Mouse (Mus musculus): ENCODE measurements around the gene Odr4. TPM values are rescaled to one million over a fixed set of nuclear protein-coding genes. Genes with fewer than 3 reads are reported as not detected.
A peak's percentile ranks its signal among the peaks of the same experiment; 100 is the strongest.

The Odr4 gene
- total RNA-seq (2022), result 10 to 100 TPM; 54.2 to 68.0 (median 57.3) TPM

DNA sequence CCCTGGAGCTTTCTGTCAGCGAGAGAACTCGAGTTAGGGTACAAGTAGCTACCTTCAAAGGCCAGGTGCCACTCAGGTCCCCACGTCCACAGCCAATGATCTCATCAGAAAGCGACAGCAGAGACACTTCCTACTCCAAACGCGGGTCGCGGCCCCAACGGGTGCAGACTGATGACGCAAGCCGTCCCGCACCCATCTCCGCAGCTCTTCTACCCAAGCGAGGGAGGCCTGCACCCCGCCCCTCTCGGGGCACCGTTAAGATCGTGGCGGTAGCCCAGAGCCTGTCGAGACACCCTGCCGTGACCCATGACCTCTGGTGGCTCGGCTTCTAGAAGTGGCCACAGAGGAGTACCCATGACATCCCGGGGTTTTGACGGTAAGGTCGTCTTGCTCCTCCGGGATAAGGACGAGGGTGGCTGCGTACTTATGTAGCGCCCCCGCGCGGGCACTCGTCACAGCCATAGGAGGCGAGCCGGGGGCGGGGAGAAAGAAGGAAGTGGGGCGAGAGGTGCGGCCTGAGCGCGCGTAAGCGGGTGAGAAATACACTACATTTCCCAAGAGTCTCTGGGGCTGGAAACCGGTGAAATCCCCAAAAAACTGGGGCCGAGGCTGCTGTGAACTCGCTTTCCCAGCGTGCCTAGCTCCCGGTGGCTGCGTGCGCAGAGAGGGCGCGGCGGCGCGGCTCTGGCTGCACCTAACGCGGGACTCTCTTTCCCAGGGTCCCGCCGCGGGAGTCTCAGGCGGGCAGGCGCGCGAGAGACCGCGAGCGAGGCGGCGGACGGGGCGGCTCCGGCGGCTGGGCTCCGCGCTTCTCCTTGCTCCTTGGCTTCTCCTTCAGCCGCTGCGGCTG is at the start of gene Odr4, which contains the start of gene Tpr:
Gene Odr4 (minus strand): TSS at position 443 of the 850 bp plus-strand sequence.
Gene Tpr (plus strand): TSS at position 201 of the 850 bp plus-strand sequence.
- DNase-seq (ENCODE audit: low spot score in 2 of 2), result peak; percentile 99

DNA sequence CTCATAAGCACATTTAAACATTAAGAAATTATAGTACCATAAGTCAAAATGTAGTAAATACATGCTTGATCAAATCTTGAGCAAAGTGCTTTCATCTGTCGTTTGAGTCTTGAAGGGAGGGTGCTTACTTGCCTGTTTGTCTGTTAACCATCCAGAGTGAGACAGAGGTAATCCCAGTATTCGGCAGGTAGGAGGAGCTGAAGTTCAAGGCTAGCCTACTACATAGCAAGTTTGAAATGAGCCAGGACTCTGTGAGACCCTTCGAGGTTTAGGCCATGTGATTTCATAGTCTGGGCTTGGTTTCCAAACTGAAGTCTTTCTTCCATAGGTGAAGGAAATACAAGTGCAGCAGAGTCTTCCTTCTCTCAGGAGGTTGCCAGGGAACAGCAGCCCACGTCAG is 48.9 kb upstream of the Odr4 start:
- no peak for DNase-seq (ENCODE audit: low spot score in 2 of 2)

DNA sequence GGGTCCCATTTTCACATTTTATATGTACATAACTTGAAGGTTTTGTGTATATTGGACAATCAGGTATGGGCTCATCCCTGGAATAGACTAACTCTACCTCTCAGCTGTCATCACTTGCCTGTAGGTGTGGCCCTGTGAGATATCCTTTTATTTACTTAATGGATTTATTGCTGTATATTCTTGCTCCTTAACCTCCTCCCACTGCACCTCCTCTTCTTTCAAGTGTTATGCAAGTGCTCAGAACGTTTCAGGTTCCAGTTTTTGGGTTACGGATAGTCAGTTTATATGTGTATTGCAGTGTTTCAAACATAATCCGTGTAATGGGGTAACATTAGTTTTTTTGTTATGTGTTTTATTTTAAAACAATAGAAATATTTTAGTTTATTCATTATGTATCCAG is 45.8 kb upstream of the Odr4 start:
- no peak for DNase-seq (ENCODE audit: low spot score in 2 of 2)

DNA sequence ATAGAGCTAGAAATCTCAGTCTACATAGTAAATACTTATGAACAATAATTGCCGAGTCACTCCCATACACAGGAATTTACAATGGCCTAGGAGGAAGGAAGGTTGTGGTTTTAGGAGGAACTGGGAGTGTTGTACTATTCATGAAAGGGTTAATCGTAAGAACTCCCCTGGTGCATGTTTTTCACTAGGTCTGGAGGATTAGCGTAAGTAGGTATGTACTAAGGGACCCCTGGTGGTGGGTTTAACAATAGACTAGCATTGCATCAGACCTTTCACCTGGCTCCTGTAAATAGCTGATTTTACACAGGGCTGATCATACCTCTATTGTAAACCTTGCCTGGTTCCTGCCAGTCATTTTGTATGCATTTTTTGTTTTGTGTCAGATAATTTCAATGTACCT is 33.3 kb upstream of the Odr4 start:
- no peak for DNase-seq (ENCODE audit: low spot score in 2 of 2)

DNA sequence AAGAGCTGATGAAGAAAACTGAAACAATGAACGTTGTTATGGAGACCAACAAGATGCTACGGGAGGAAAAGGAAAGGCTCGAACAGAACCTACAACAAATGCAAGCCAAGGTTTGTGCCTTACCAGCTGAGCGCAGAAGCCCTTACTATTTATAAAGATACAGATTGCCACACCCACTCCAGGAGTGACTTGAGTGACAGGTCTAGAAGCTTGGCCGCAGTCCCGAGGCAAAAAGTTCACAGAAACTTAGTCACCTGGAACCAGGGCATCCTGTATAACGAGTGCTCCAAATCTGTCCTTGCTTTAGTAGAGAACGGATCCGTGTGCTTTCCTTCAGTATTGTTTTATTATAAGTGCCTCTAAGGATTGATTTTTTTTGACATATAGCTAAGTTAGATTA is 32.8 kb upstream of the Odr4 start:
- DNase-seq (ENCODE audit: low spot score in 2 of 2), result no peak

DNA sequence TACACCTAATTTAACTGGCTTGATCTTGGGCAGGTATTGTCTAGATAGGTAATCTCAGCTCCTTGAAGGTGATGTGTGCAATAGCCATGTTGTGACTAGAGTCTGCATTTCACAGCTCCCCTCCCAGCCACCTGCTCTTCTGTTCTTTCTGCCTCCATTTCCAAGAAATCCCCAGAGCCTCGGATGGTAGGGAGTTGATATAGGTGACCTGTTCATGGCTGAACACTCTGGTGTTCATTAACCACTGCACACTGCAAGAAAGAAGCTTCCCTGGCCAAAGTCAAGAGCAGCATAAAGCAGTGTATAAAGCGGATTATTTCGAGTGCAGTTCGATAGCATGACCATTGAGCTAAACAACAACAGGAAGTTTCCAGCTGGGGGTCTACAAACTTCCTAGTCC is 25.5 kb upstream of the Odr4 start:
- no peak for DNase-seq (ENCODE audit: low spot score in 2 of 2)

DNA sequence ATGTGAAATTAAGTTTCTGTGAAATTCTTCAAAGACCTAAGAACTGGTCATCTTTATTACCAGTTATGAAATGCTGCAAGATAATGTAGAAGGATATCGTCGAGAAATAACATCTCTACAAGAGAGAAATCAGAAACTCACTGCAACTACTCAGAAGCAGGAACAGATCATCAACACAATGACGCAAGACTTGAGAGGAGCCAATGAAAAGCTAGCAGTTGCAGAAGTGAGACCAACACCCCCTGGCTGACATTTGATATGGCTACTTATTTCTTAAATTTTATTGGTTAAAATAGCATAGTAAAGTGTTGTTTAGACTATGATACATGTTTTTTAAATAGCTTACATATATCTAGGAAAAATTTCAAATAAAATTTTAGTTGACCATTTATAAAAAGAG is 23.1 kb upstream of the Odr4 start:
- DNase-seq (ENCODE audit: low spot score in 2 of 2), result no peak

DNA sequence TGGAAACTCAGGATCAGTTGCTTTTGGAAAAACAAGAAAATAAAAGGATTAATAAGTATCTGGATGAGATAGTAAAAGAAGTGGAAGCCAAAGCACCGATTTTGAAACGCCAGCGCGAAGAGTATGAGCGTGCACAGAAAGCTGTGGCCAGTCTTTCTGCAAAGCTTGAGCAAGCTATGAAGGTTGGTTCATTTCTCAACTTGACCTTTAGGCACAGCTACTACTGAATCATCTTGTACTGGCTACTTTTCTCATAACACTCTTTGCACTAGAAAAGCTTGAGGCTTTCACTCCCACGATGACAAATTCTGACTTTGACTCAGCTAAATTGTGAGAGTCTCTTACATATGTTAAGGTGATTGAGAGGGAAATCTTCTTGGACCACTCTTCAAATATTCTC is 17.1 kb upstream of the Odr4 start:
- no peak for DNase-seq (ENCODE audit: low spot score in 2 of 2)

DNA sequence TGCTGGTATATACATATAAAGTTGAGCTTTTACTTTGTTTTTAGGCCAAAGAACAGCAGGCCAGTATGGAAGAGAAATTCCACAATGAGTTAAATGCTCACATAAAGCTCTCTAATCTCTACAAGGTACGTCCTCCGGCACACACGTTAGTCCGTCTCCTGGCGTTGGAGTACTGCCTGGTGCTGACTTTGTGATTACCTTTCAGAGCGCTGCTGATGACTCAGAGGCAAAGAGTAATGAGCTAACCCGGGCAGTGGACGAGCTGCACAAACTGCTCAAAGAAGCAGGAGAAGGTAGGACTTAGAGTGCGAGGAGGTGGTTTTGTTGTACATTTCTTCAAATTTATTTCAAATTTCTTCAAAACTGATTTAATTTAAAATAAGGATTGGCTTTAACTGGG is 14.4 kb upstream of the Odr4 start:
- no peak for DNase-seq (ENCODE audit: low spot score in 2 of 2)

DNA sequence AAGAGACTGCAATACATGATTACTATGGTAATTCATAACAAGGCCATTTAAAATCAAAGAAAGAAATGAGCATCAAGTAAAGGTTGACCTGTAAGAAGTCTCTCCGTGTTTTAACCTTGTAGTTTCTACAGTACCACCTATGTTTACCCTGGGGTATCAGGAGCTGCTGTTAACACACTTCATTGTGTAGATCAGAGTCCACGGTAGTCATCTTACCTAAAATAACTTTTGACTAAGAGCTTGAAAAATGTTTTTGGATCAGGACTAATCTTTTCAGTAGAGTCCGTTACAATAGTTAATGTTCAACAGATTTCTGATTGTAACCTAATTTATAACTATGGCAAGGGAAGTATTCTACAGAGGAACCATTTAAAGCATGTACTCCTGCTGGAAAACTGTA is 11.7 kb upstream of the Odr4 start:
- no peak for DNase-seq (ENCODE audit: low spot score in 2 of 2)

DNA sequence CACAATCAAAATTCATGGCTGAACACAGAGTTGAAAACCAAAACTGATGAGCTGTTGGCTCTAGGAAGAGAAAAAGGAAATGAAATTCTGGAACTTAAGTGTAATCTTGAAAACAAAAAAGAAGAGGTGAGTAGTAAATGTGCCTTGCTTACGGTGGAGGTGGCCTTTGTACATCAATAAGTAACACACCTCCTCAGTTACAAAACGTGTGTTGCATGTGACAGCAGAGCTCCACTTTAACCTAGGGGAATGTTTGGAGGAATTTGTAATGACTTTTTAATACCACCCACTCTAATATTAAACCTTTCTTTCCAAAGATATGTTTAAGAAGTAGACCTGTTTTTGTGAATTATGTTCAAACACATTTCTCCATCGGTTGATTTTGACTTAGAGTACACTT is 11.0 kb upstream of the Odr4 start:
- DNase-seq (ENCODE audit: low spot score in 2 of 2), result no peak

DNA sequence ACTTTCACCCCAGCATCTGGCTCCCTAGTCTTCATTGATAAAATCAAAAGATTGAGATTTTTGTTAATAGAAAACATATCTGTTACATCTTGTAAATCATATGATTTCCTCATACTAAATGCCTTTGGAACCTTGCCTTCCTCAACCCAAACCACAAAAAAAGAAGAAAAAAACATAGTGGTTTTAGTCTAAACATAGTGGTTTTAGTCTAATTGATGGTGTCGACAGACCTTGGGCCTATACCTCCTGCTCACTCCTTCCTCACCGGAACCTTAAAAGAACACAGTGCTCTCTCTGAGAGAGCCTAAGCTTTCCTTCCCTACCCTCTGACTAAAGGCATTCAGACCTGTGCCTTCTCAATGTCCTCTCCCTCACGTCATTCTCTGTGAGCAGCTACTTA is 3.1 kb upstream of the Odr4 start:
- no peak for DNase-seq (ENCODE audit: low spot score in 2 of 2)

DNA sequence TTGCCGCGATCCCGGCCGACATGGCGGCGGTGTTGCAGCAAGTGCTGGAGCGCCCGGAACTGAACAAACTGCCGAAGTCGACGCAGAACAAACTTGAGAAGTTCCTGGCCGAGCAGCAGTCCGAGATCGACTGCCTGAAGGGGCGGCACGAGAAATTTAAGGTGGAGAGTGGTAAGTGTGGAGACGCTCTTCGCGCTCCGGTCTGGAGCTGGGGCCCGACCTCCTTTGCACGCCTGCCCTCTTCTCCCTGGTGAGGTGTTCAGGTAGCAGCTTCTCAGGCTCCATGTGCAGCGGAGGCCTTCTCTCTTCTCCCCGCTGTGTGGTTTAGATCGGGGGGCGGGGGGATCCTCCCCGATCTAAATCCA is 590 bp upstream of the Odr4 start:
- no peak for DNase-seq (ENCODE audit: low spot score in 2 of 2)

DNA sequence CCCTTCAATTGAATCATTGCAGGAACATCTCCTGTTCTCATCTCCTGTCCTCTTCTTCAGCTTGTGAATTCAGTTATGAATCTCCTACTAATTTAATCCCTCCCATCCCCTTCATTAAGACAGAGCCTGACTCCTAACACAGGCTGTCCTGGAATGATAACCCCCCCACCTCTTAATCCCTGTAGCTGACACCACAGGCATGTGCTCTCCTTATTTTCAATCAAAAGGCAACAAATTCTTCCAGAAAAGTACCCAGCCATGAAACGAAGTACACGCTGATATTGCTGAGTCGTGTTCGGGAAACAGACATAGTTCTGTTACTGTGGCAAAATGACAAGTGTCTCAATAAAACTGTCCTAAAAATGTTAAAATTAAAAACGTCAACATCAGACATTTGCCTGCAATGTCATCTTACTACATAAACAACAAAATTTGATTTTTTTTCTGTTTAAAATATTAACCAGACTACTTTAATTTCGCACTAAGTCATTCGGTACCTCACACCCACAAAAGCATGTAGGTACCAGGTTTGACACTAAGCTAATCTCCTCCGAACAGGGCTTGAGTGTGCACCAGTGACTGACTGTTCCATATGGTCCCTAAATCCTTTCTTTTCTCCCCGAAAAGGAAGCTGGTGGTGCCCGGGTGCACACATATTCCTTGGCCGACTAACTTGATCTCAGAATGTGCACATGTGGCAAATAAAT is 796 bp downstream of the Odr4 start:
- no peak for DNase-seq (ENCODE audit: low spot score in 2 of 2)

DNA sequence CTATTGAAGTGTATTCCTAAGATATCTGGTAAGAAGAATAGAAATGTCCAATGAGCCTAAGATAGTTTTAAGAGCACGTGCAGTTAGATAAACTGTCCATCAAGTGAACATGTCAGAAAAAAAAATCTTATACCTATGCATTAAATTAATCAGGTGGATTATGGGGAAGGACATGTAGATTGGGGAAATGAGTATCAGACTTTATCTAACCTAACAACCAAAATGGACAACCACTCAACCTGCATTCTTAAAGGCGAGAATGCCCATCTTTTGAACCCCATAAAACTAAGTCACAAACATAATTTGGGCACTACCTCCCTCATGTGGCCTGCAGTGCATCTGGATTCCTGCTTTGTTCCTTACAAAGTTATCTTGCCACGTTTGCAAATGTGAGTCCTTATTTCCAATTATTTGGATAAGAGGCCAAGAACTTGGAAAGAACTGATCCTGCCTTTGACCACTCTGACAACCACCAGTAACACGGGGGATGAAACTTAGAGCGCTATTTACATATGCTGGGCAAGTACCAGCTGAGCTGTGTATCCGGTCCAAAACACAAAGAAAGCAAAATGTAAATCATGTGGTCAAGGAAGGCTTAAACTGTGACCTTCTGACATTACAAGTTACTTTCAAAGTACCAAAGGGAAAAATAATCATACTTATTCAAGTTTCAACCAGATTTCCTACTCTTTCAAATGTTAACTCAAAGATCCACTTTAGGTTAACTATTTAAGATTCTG is 3.3 kb downstream of the Odr4 start:
- no peak for DNase-seq (ENCODE audit: low spot score in 2 of 2)

DNA sequence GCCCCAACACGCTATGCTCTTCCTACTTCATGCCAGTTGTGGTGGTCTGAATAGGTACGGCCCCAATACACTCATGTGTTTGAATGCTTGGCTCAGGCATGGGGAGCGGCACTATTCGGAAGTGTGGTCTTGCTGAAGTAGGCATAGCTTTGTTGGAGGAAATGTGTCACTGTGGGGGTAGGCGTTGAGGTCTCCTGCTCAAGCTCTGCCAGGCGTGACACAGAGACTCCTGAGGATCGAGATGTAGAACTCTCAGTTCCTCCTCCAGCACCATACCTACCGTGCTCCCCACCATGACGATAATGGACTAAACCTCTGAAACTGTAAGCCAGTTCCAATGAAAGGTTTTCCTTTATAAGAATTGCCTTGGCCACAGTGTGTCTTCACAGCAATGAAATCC is 5.3 kb downstream of the Odr4 start:
- DNase-seq (ENCODE audit: low spot score in 2 of 2), result no peak

DNA sequence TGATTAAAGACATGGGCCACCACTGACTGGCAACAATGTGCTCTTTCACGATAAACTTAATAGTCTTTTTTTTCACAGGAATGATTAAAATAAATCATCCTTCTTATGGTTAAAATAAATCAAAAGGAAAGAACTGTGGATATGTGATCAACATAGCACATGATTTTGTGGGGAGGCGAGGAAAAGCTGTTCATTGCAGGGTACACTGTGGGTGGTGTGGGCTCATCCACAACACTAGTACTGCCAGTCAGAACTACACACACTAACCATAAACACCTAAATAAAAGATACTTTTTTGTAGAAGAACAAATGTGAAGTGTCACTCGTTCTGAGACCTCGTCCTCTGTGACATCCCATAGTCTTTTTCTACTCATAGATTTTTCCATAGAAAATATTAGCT is 8.7 kb downstream of the Odr4 start:
- peak in 1 of 2 experiments; percentile 25 for DNase-seq (ENCODE audit: low spot score in 2 of 2)

DNA sequence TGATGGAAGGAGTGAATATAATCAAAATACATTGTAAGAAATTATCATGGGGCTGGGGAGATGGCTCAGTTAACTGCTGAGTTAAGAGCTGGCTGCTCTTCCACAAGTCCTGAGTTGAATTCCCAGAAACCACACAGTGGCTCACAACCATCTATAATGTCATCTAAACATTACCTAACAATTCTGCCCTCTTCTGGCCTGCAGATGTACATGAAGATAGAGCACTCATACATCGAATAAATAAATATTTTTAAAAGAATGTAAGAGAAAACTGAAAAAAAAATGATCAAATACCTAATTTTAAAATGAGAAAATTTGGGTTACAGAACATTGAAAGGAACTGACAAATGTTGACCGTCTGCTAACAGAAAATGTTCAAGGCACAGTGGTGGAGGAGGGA is 18.6 kb downstream of the Odr4 start:
- DNase-seq (ENCODE audit: low spot score in 2 of 2), result no peak

DNA sequence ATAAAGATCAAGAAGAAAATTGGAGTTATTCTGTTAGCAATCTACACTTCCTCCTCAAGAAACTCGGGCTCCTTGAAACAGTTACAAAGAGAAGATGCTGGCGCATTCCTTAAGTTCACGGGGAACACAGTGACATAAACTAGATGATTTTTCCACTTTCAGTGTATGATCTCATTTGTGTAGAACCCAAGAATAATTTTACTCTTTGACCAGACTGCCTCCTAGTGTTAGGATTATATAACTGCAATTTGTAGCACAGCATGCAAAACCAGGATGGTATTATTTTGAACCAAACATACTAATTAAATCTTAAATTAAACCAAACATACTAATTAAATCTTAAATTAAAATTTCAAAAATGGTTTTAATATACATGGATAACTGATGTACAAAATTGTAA is 20.0 kb downstream of the Odr4 start:
- DNase-seq (ENCODE audit: low spot score in 2 of 2), result no peak

DNA sequence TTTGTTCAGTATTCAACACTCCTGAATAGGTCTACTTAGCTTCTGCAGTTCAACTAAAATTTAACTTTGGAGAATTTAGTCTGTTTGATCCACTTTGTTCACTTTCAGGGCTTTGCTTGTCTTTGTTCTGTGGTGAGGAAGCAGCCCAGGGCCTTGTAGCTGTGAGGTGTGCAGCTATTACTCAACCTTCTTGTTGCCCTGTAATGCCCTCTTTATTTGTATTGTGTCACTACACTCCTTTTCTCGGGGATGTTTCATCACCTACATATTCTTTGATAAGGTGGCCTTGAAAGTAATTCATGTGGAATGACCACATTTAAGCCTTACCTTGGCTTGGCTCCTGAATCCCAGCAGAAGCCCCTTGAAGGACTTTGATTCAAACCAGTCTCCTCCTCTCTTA is 32.0 kb downstream of the Odr4 start:
- no peak for DNase-seq (ENCODE audit: low spot score in 2 of 2)

DNA sequence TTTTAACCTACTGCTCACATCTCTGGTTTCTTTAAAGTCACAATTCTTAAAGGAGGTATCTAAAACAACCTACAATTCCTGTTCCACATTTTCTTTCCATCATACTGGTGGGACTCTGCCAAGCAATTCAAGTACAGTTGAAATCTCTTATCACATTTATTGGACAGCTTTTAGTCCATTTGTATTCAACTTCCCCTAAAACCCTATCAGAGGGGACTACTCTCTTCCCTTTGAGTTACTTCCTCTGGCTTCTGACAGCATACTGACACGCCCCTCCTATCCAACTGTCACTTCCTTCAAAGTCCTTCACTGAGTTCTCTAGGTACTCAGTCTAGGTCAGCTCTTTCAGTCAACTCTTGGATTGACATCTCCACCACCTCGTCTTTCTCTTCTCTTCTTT is 57.8 kb downstream of the Odr4 start:
- DNase-seq (ENCODE audit: low spot score in 2 of 2), result no peak

DNA sequence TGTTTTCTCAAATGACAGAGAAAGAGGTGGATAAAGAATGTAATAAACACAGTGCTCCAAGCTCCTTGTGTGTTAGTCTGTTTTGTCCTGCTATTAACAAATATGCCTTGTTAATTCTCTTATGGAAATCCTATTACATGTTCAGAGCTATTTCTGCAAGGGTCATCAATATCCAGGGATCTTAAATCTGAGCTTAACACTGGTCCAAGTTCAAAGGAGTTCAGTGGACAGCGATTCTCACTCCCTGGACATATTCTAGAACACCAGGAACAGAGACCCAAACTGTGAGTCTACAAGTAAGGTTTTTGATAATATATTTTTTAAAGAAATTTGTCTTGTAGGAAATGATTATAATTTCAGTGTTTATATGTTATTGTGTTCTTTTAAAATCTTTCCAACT is 73.7 kb downstream of the Odr4 start, which contains the start of gene Pdc:
Gene Pdc (plus strand): TSS at position 213 of the 400 bp plus-strand sequence.
- DNase-seq (ENCODE audit: low spot score in 2 of 2), result no peak

All from layer of hippocampus, adult 8-10 months (tissue).